Mouse (Mus musculus) B cell, adult 62 days (primary cell): ENCODE measurements around the gene Glrx3. TPM values are rescaled to one million over a fixed set of nuclear protein-coding genes. Genes with fewer than 3 reads are reported as not detected.

Experiments
- total RNA-seq: library from RNA; stranded (reverse); gene quantifications from 4 replicates; pipeline ENCODE4 v1.2.4, GENCODE M21; 2023

The Glrx3 gene
- 50.2 to 56.7 TPM (median 51.6 TPM) in 4 replicates for total RNA-seq

GRCm38 (mm10) chr7:137437440-137438178 lies at the start of gene Glrx3:
Glrx3 (plus strand) TSS chr7:137437614.

GRCm38 (mm10) chr7:137410337-137411197 lies 26.8 kb upstream of the Glrx3 start, which contains the start of gene 9430038I01Rik:
9430038I01Rik (minus strand) TSS chr7:137410762.

Other genes starting within 250 kb of the Glrx3 start
- gene Ebf3, start 123.2 kb upstream of the Glrx3 start, total RNA-seq, result not detected in 4 replicates
- 21.6 to 25.5 TPM (median 23.1 TPM) in 4 replicates for gene 9430038I01Rik, start 26.9 kb upstream of the Glrx3 start, total RNA-seq